Mouse (Mus musculus): ENCODE measurements at regions not wholly inside any gene's neighbourhood (a gene's known extent, or its start where the extent isn't known, plus 50 kb on each side); places are given as distances from the start of the nearest gene placed in this dataset.
A peak's percentile ranks its signal among the peaks of the same experiment; 100 is the strongest.

- 88% methylated on average over 1 of the region's 1 CpGs for WGBS
- no peak for ATAC-seq (ENCODE audit: insufficient number of reproducible peaks, insufficient read depth, low FRiP score, low TSS enrichment)
Measured at GRCm38 (mm10) chr8:41753481-41753880, 336.6 kb upstream of the Frg1 start.

GRCm38 (mm10) chr8:41752641-41753040, 335.8 kb upstream of the Frg1 start:
- no peaks in the 10 kb centered on the region for H3K4me1 ChIP-seq
- H3K4me2 ChIP-seq (replicated peaks), result no peak overlapping the region
- no peak overlapping the region for H3K27ac ChIP-seq
- ATAC-seq (ENCODE audit: insufficient number of reproducible peaks, insufficient read depth, low FRiP score, low TSS enrichment), result no peak
- H3K27me3 ChIP-seq, result no peaks in the 10 kb centered on the region
- no peak overlapping the region for H3K9ac ChIP-seq
- H3K4me3 ChIP-seq, result no peak overlapping the region
- H3K9me3 ChIP-seq, result no peaks in the 10 kb centered on the region
- 90% methylated on average over 2 of the region's 2 CpGs for WGBS
- H3K36me3 ChIP-seq, result no peaks in the 10 kb centered on the region

More at GRCm38 (mm10) chr8:41753481-41753880, 336.6 kb upstream of the Frg1 start:
- Histone ChIP-seq H3K4me1 (no peaks in the 10 kb centered on the region), H3K9ac (no peak overlapping the region), H3K4me3 (no peak overlapping the region), H3K36me3 (no peaks in the 10 kb centered on the region), H3K4me2 (replicated peaks) (no peak overlapping the region), H3K9me3 (no peaks in the 10 kb centered on the region), H3K27ac (no peak overlapping the region), H3K27me3 (no peaks in the 10 kb centered on the region)

- H3K27ac ChIP-seq, result no peak overlapping the region
- no peak for ATAC-seq (ENCODE audit: insufficient number of reproducible peaks, insufficient read depth, low FRiP score, low TSS enrichment)
- H3K9me3 ChIP-seq, result no peaks in the 10 kb centered on the region
- no peak overlapping the region for H3K9ac ChIP-seq
- no peaks in the 10 kb centered on the region for H3K4me1 ChIP-seq
- no peaks in the 10 kb centered on the region for H3K36me3 ChIP-seq
- WGBS, result 91% methylated on average over 6 of the region's 6 CpGs
- H3K4me2 ChIP-seq (replicated peaks), result no peak overlapping the region
- H3K27me3 ChIP-seq, result no peaks in the 10 kb centered on the region
- H3K4me3 ChIP-seq, result no peak overlapping the region
Measured at GRCm38 (mm10) chr8:41747024-41747423, 330.1 kb upstream of the Frg1 start.

GRCm38 (mm10) chr8:41742796-41743670, 326.2 kb upstream of the Frg1 start:
- WGBS, result 71% methylated on average over 11 of the region's 11 CpGs
- H3K4me1 ChIP-seq, result no peaks in the 10 kb centered on the region

GRCm38 (mm10) chr8:41717002-41717401, 300.1 kb upstream of the Frg1 start:
- WGBS, result 95% methylated on average over 3 of the region's 3 CpGs
- Histone ChIP-seq H3K9ac (no peak overlapping the region), H3K27me3 (no peaks in the 10 kb centered on the region), H3K4me2 (replicated peaks) (no peak overlapping the region), H3K4me1 (no peaks in the 10 kb centered on the region), H3K36me3 (no peaks in the 10 kb centered on the region), H3K9me3 (no peaks in the 10 kb centered on the region), H3K4me3 (no peak overlapping the region), H3K27ac (no peak overlapping the region)
- no peak for ATAC-seq (ENCODE audit: insufficient number of reproducible peaks, insufficient read depth, low FRiP score, low TSS enrichment)

More at GRCm38 (mm10) chr8:41742796-41743670, 326.2 kb upstream of the Frg1 start:
- Histone ChIP-seq H3K4me2 (replicated peaks) (no peak overlapping the region), H3K36me3 (no peaks in the 10 kb centered on the region), H3K27me3 (no peaks in the 10 kb centered on the region), H3K9me3 (no peaks in the 10 kb centered on the region), H3K4me3 (no peak overlapping the region), H3K9ac (no peak overlapping the region), H3K27ac (no peak overlapping the region)
- no peak for ATAC-seq (ENCODE audit: insufficient number of reproducible peaks, insufficient read depth, low FRiP score, low TSS enrichment)

- Histone ChIP-seq H3K9me3 (no peaks in the 10 kb centered on the region), H3K27ac (no peak overlapping the region), H3K4me2 (replicated peaks) (no peak overlapping the region), H3K4me1 (no peaks in the 10 kb centered on the region), H3K4me3 (no peak overlapping the region), H3K36me3 (no peaks in the 10 kb centered on the region), H3K9ac (no peak overlapping the region), H3K27me3 (no peaks in the 10 kb centered on the region)
- 50% methylated on average over 4 of the region's 4 CpGs for WGBS
- peak; percentile 84 for ATAC-seq (ENCODE audit: insufficient number of reproducible peaks, insufficient read depth, low FRiP score, low TSS enrichment)
Measured at GRCm38 (mm10) chr8:41713634-41714330, 296.9 kb upstream of the Frg1 start.

- H3K36me3 ChIP-seq, result no peaks in the 10 kb centered on the region
- WGBS, result 62% methylated on average over 9 of the region's 9 CpGs
- no peak for ATAC-seq (ENCODE audit: insufficient number of reproducible peaks, insufficient read depth, low FRiP score, low TSS enrichment)
- H3K27me3 ChIP-seq, result no peaks in the 10 kb centered on the region
- H3K4me1 ChIP-seq, result no peaks in the 10 kb centered on the region
- H3K9me3 ChIP-seq, result no peaks in the 10 kb centered on the region
- no peak overlapping the region for H3K27ac ChIP-seq
- H3K4me3 ChIP-seq, result no peak overlapping the region
- no peak overlapping the region for H3K9ac ChIP-seq
- no peak overlapping the region for H3K4me2 ChIP-seq (replicated peaks)
Measured at GRCm38 (mm10) chr8:41703927-41704924, 287.4 kb upstream of the Frg1 start.
